Mouse (Mus musculus) stomach, postnatal 0 days (tissue): ENCODE results near the gene Psmc6. TPM values are rescaled to one million over a fixed set of nuclear protein-coding genes. Genes with fewer than 3 reads are reported as not detected.

Experiments used
- ATAC-seq: fragments of 200-750 bp; cut with Nextera tagmentation; 2 replicates; pipeline ENCODE4 v1.8.0; 2017; ENCODE audit not compliant: low FRiP score, low TSS enrichment
- DNase-seq: peaks from one replicate; pipeline ENCODE4 v3.0.0-alpha.2; 2016; ENCODE audit warnings: low spot score
- H3K27ac ChIP-seq: fragments of 300-500 bp; sonication (generic); replicated peaks from 2 replicates; pipeline ENCODE4 v1.5.1; 2014; ENCODE audit warnings: mild to moderate bottlenecking, control low read depth
- H3K27me3 ChIP-seq: fragments of 300-500 bp; sonication (generic); 2 replicates; pipeline ENCODE4 v1.6.1; 2014; ENCODE audit warnings: low read length; ENCODE audit not compliant: control insufficient read depth, insufficient read depth
- H3K36me3 ChIP-seq: fragments of 300-500 bp; sonication (generic); 2 replicates; pipeline ENCODE4 v1.6.1; 2014; ENCODE audit warnings: low read length, mixed read lengths; ENCODE audit not compliant: control insufficient read depth, insufficient read depth
- H3K4me1 ChIP-seq: fragments of 300-500 bp; sonication (generic); replicated peaks from 2 replicates; pipeline ENCODE4 v1.6.1; 2014; ENCODE audit warnings: antibody characterized with exemption; ENCODE audit not compliant: control insufficient read depth, insufficient read depth
- H3K4me2 ChIP-seq: fragments of 300-500 bp; sonication (generic); replicated peaks from 2 replicates; pipeline ENCODE4 v1.6.1; 2014; ENCODE audit warnings: low read depth, mild to moderate bottlenecking, control low read depth, moderate library complexity
- H3K4me3 ChIP-seq: fragments of 300-500 bp; sonication (generic); 2 replicates; pipeline ENCODE4 v1.5.1; 2014; ENCODE audit warnings: low read depth, low read length, control low read depth
- H3K9ac ChIP-seq: fragments of 300-500 bp; sonication (generic); 2 replicates; pipeline ENCODE4 v1.6.1; 2014; ENCODE audit warnings: mild to moderate bottlenecking, low read length, control low read depth, mixed read lengths
- H3K9me3 ChIP-seq: fragments of 300-500 bp; sonication (generic); 2 replicates; pipeline ENCODE4 v1.6.1; 2016; ENCODE audit warnings: low read length; ENCODE audit not compliant: control insufficient read depth
- CTCF ChIP-seq: IDR thresholded peaks from 2 replicates; pipeline ENCODE4 v1.5.1; 2016; ENCODE audit warnings: antibody characterized with exemption, low read depth, mild to moderate bottlenecking, moderate library complexity
- EP300 ChIP-seq: optimal IDR thresholded peaks from 2 replicates; pipeline ENCODE3; 2016; ENCODE audit warnings: antibody characterized with exemption
- WGBS: fragments of 180-500 bp; shearing (Covaris S2); extraction: QIAGEN DNeasy Blood & Tissue Kit; methylation state at CpG from one replicate; pipeline ENCODE4 v1.1.7; 2014; 5-methylcytosine and 5-hydroxymethylcytosine counted together
- polyA plus RNA-seq: library from polyadenylated mRNA; unstranded; fragments of >200 nt; fragmentation: Nextera tagmentation; extraction: Ambion mirVana; gene quantifications from 2 replicates; pipeline ENCODE4 v1.2.1, GENCODE M21; 2015

Gene Psmc6
- 94.4 and 94.9 TPM in 2 replicates for polyA plus RNA-seq

GRCm38 (mm10) chr14:45329589-45330181 lies at the start of gene Psmc6:
Gene Psmc6, plus strand, starts transcription at chr14:45329788.
- peak; percentile 97 for ATAC-seq
- peak; percentile 94 for TF ChIP-seq CTCF
- no peak for TF ChIP-seq EP300
- under 1% methylated on average over 44 of the region's 44 CpGs for WGBS
- Histone ChIP-seq H3K9me3 (no peaks in the 10 kb centered on the region), H3K9ac (peak within 1 kb of the TSS; percentile 91), H3K27me3 (no peaks in the 10 kb centered on the region), H3K36me3 (0 out of 2 replicates have a peak, but pooled peaks cover 3% of the 10 kb centered on the region), H3K4me3 (peak within 1 kb of the TSS; percentile 85), H3K4me2 (peak within 1 kb of the TSS; percentile 55), H3K27ac (peak within 1 kb of the TSS; percentile 90), H3K4me1 (no peaks in the 10 kb centered on the region)
- DNase-seq = peak; percentile 95

- Histone ChIP-seq H3K27ac (no peak overlapping the region), H3K4me3 (no peak overlapping the region), H3K4me2 (no peak overlapping the region), H3K4me1 (no peaks in the 10 kb centered on the region), H3K27me3 (no peaks in the 10 kb centered on the region), H3K36me3 (0 out of 2 replicates have a peak, but pooled peaks cover under 1% of the 10 kb centered on the region), H3K9me3 (no peaks in the 10 kb centered on the region), H3K9ac (no peak overlapping the region)
- ATAC-seq (no peak), DNase-seq (no peak)
- WGBS = 84% methylated on average over 3 of the region's 3 CpGs
- TF ChIP-seq CTCF (no peak), EP300 (no peak)
Observed at GRCm38 (mm10) chr14:45282066-45282465, 47.5 kb upstream of the Psmc6 start.

GRCm38 (mm10) chr14:45291608-45292007 lies 38.0 kb upstream of the Psmc6 start:
- no peak overlapping the region for H3K4me3 ChIP-seq
- 83% methylated on average over 4 of the region's 4 CpGs for WGBS
- ATAC-seq = no peak
- peaks cover 5% of the 10 kb centered on the region for H3K36me3 ChIP-seq
- no peak for DNase-seq
- H3K9me3 ChIP-seq = no peaks in the 10 kb centered on the region
- no peak overlapping the region for H3K4me2 ChIP-seq
- no peaks in the 10 kb centered on the region for H3K27me3 ChIP-seq
- no peak overlapping the region for H3K27ac ChIP-seq
- H3K4me1 ChIP-seq = no peaks in the 10 kb centered on the region
- no peak for TF ChIP-seq EP300
- TF ChIP-seq CTCF = no peak
- no peak overlapping the region for H3K9ac ChIP-seq

- Histone ChIP-seq H3K9ac (no peak overlapping the region), H3K4me3 (no peak overlapping the region), H3K27me3 (no peaks in the 10 kb centered on the region), H3K4me2 (no peak overlapping the region), H3K4me1 (no peaks in the 10 kb centered on the region), H3K36me3 (peaks cover 11% of the 10 kb centered on the region; the same call in 1 of the 2 replicates), H3K9me3 (no peaks in the 10 kb centered on the region), H3K27ac (no peak overlapping the region)
- ATAC-seq (no peak), DNase-seq (no peak)
- TF ChIP-seq CTCF = no peak
- TF ChIP-seq EP300 = no peak
- 76% methylated on average over 4 of the region's 4 CpGs for WGBS
Observed at GRCm38 (mm10) chr14:45303939-45304338, 25.6 kb upstream of the Psmc6 start.

DNA sequence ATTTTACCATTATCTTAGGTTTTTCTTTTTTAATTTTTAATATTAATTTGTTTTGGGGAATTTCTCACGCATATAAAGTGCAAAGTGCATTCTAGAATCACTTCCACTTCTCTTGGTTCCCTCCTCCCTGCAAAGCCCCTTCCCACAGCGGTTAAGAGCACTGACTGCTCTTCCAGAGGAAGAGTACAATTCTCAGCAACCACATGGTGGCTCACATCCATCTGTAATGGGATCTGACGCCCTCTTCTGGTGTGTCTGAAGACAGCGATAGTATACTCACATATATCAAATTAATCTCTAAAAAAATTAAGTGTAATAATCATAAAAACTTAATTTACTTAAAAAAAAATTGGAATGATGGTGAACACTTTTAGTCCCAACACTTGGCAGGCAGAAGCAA lies 25.2 kb upstream of the Psmc6 start:
- Histone ChIP-seq H3K4me3 (no peak overlapping the region), H3K4me1 (no peaks in the 10 kb centered on the region), H3K27ac (no peak overlapping the region), H3K4me2 (no peak overlapping the region), H3K27me3 (no peaks in the 10 kb centered on the region), H3K36me3 (peaks cover 9% of the 10 kb centered on the region; the same call in 1 of the 2 replicates), H3K9me3 (no peaks in the 10 kb centered on the region), H3K9ac (no peak overlapping the region)
- ATAC-seq (no peak), DNase-seq (no peak)
- WGBS = 72% methylated on average over 4 of the region's 4 CpGs
- TF ChIP-seq CTCF (0 out of 2 replicates have a peak, but pooled peaks have one; percentile 13), EP300 (no peak)

- no peak for TF ChIP-seq CTCF
- TF ChIP-seq EP300 = no peak
- 77% methylated on average over 5 of the region's 5 CpGs for WGBS
Observed at GRCm38 (mm10) chr14:45305852-45306251, 23.7 kb upstream of the Psmc6 start.

More at GRCm38 (mm10) chr14:45305852-45306251, 23.7 kb upstream of the Psmc6 start:
- Histone ChIP-seq H3K9ac (no peak overlapping the region), H3K27me3 (no peaks in the 10 kb centered on the region), H3K9me3 (no peaks in the 10 kb centered on the region), H3K4me3 (no peak overlapping the region), H3K36me3 (0 out of 2 replicates have a peak, but pooled peaks cover 5% of the 10 kb centered on the region), H3K27ac (no peak overlapping the region), H3K4me1 (no peaks in the 10 kb centered on the region), H3K4me2 (no peak overlapping the region)
- ATAC-seq = no peak
- no peak for DNase-seq
